Comparison of ENCODE assay signal across 11 mouse cellular contexts in the genomic region with DNA sequence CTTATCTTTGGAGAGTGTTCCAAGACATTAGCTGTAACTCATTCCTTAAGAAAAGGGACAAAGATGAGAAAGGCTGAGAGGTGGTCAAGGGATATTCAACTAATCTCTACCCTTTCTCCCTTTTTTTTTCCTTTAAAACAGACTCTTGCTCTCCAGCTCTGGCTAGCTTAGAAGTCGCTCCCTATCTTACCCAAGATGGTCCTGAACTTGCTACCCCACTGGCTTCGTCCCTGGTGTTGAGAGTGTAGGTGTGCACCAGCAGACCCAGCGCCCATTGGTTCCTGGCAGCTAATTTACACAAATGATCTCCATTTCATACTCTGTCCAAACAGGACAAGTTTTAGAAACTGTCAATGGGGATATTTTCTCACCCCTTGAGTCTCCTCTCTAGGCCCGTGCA. TPM values are rescaled to one million over a fixed set of nuclear protein-coding genes. Genes with fewer than 3 reads are reported as not detected.
DNase-seq lines count a peak whose midpoint lies in the region; ATAC-seq lines count a peak whose summit lies in the region.
"Had no signal": no experiment of that assay in that cellular context is flagged by ENCODE, and none has a peak within 500 bp of the region (broad histone marks: within the 10 kb centered on the region; RNA-seq: fewer than 3 reads in every experiment).

No protein-coding gene starts in this region.

- no peak overlapping the region for H3K4me2 ChIP-seq in forebrain, embryonic 15.5 days (replicated peaks)
- peak overlapping the region; percentile 81; the same call in 1 of the 2 replicates for H3K4me2 ChIP-seq in hindbrain, embryonic 12.5 days (replicated peaks)
- no peak overlapping the region; the same call in 1 of the 2 replicates for H3K4me2 ChIP-seq in hindbrain, embryonic 16.5 days (ENCODE audit: low read length)
- H3K4me2 ChIP-seq in limb, embryonic 11.5 days (ENCODE audit: low read depth, severe bottlenecking), result 0 out of 2 replicates have a peak overlapping the region, but pooled peaks have one; percentile 88
- H3K4me2 ChIP-seq in neural tube, embryonic 15.5 days, result peak overlapping the region; percentile 75

- H3K9me3 ChIP-seq in forebrain, embryonic 10.5 days, result no peaks in the 10 kb centered on the region; the same call in 1 of the 2 replicates
- H3K9me3 ChIP-seq in forebrain, embryonic 15.5 days, result no peaks in the 10 kb centered on the region
- H3K9me3 ChIP-seq in hindbrain, embryonic 12.5 days (replicated peaks), result no peaks in the 10 kb centered on the region
- H3K9me3 ChIP-seq in hindbrain, embryonic 16.5 days (ENCODE audit: control insufficient read depth, low read length), result no peaks in the 10 kb centered on the region
- no peaks in the 10 kb centered on the region for H3K9me3 ChIP-seq in limb, embryonic 11.5 days (ENCODE audit: control insufficient read depth, low read length)
- no peaks in the 10 kb centered on the region for H3K9me3 ChIP-seq in neural tube, embryonic 15.5 days (replicated peaks)
- H3K9me3 ChIP-seq: liver, embryonic 13.5 days had no signal

- 5% methylated on average over 4 of the region's 4 CpGs for WGBS in forebrain, embryonic 10.5 days
- WGBS in forebrain, embryonic 15.5 days, result 4% methylated on average over 4 of the region's 4 CpGs
- 19% methylated on average over 4 of the region's 4 CpGs for WGBS in hindbrain, embryonic 12.5 days
- 21% methylated on average over 4 of the region's 4 CpGs for WGBS in hindbrain, embryonic 16.5 days
- WGBS in limb, embryonic 11.5 days, result 15% methylated on average over 4 of the region's 4 CpGs
- WGBS in neural tube, embryonic 15.5 days, result 22% methylated on average over 4 of the region's 4 CpGs

- no peaks in the 10 kb centered on the region for H3K36me3 ChIP-seq in forebrain, embryonic 10.5 days (replicated peaks)
- H3K36me3 ChIP-seq in forebrain, embryonic 15.5 days, result no peaks in the 10 kb centered on the region
- H3K36me3 ChIP-seq in hindbrain, embryonic 12.5 days, result no peaks in the 10 kb centered on the region
- H3K36me3 ChIP-seq in hindbrain, embryonic 16.5 days (ENCODE audit: control insufficient read depth, insufficient read depth, low read length), result no peaks in the 10 kb centered on the region
- no peaks in the 10 kb centered on the region for H3K36me3 ChIP-seq in limb, embryonic 11.5 days (ENCODE audit: control insufficient read depth, insufficient read depth, low read length)
- no peaks in the 10 kb centered on the region for H3K36me3 ChIP-seq in neural tube, embryonic 15.5 days
- H3K36me3 ChIP-seq: liver, embryonic 13.5 days had no signal

- peaks cover 100% of the 10 kb centered on the region for H3K27me3 ChIP-seq in forebrain, embryonic 10.5 days (ENCODE audit: poor library complexity, severe bottlenecking)
- H3K27me3 ChIP-seq in forebrain, embryonic 15.5 days, result peaks cover 96% of the 10 kb centered on the region
- H3K27me3 ChIP-seq in hindbrain, embryonic 12.5 days, result peaks cover 94% of the 10 kb centered on the region
- H3K27me3 ChIP-seq in hindbrain, embryonic 16.5 days (replicated peaks; ENCODE audit: control insufficient read depth, insufficient read depth, low read length), result peaks cover 60% of the 10 kb centered on the region
- peaks cover 25% of the 10 kb centered on the region for H3K27me3 ChIP-seq in limb, embryonic 11.5 days (ENCODE audit: control insufficient read depth, insufficient read depth, low read length)
- H3K27me3 ChIP-seq in neural tube, embryonic 15.5 days (replicated peaks), result peaks cover 91% of the 10 kb centered on the region

- no peak for ATAC-seq in forebrain, embryonic 15.5 days (replicated peaks)
- no peak for ATAC-seq in hindbrain, embryonic 12.5 days (ENCODE audit: low FRiP score)
- ATAC-seq in hindbrain, embryonic 16.5 days, result no peak
- ATAC-seq in limb, embryonic 11.5 days (ENCODE audit: insufficient number of reproducible peaks, low FRiP score, low TSS enrichment, low read depth), result no peak
- no peak for ATAC-seq in neural tube, embryonic 15.5 days (ENCODE audit: low FRiP score)
- ATAC-seq in activated CD4-positive, CD25-positive, alpha-beta regulatory T cell, adult 4 months, result no peak

- H3K9ac ChIP-seq in forebrain, embryonic 15.5 days (replicated peaks), result no peak overlapping the region
- H3K9ac ChIP-seq in hindbrain, embryonic 12.5 days, result no peak overlapping the region
- no peak overlapping the region for H3K9ac ChIP-seq in hindbrain, embryonic 16.5 days (ENCODE audit: low read depth, low read length)
- H3K9ac ChIP-seq in limb, embryonic 11.5 days (ENCODE audit: low read length), result no peak overlapping the region
- no peak overlapping the region for H3K9ac ChIP-seq in neural tube, embryonic 15.5 days (replicated peaks)
- H3K9ac ChIP-seq: liver, embryonic 13.5 days had no signal

- peak overlapping the region; percentile 57; the same call in 1 of the 2 replicates for H3K4me3 ChIP-seq in forebrain, embryonic 10.5 days
- H3K4me3 ChIP-seq in forebrain, embryonic 15.5 days, result no peak overlapping the region
- H3K4me3 ChIP-seq in hindbrain, embryonic 12.5 days, result no peak overlapping the region
- no peak overlapping the region for H3K4me3 ChIP-seq in hindbrain, embryonic 16.5 days (ENCODE audit: low read length)
- H3K4me3 ChIP-seq in limb, embryonic 11.5 days (ENCODE audit: low read depth, low read length), result no peak overlapping the region
- no peak overlapping the region for H3K4me3 ChIP-seq in neural tube, embryonic 15.5 days (replicated peaks)

- no peak for DNase-seq in forebrain, embryonic 10.5 days (ENCODE audit: extremely low spot score, low spot score)
- no peak for DNase-seq in limb, embryonic 11.5 days (ENCODE audit: low spot score)
- DNase-seq in layer of hippocampus, postnatal 14 days (ENCODE audit: low spot score in 2 of 2), result no peak

- H3K27ac ChIP-seq in forebrain, embryonic 10.5 days, result no peak overlapping the region
- no peak overlapping the region for H3K27ac ChIP-seq in forebrain, embryonic 15.5 days (replicated peaks)
- no peak overlapping the region for H3K27ac ChIP-seq in hindbrain, embryonic 12.5 days
- H3K27ac ChIP-seq in hindbrain, embryonic 16.5 days (ENCODE audit: low read depth, low read length), result no peak overlapping the region
- H3K27ac ChIP-seq in limb, embryonic 11.5 days (replicated peaks; ENCODE audit: low read depth, low read length), result no peak overlapping the region
- no peak overlapping the region for H3K27ac ChIP-seq in neural tube, embryonic 15.5 days (replicated peaks)
- H3K27ac ChIP-seq: left cerebral cortex, adult 2 months; liver, embryonic 13.5 days had no signal

- peaks cover 76% of the 10 kb centered on the region for H3K4me1 ChIP-seq in forebrain, embryonic 10.5 days
- H3K4me1 ChIP-seq in forebrain, embryonic 15.5 days, result peaks cover 24% of the 10 kb centered on the region
- peaks cover 32% of the 10 kb centered on the region; the same call in 1 of the 2 replicates for H3K4me1 ChIP-seq in hindbrain, embryonic 12.5 days
- H3K4me1 ChIP-seq in hindbrain, embryonic 16.5 days (ENCODE audit: control insufficient read depth, insufficient read depth, low read depth, low read length), result peaks cover 18% of the 10 kb centered on the region
- peaks cover 7% of the 10 kb centered on the region; the same call in 1 of the 2 replicates for H3K4me1 ChIP-seq in limb, embryonic 11.5 days (ENCODE audit: control insufficient read depth, insufficient read depth, low read length)
- H3K4me1 ChIP-seq in neural tube, embryonic 15.5 days, result peaks cover 30% of the 10 kb centered on the region
- H3K4me1 ChIP-seq: liver, embryonic 13.5 days had no signal

RNA-seq across cellular contexts. Expression of gene Msx2, which starts 0.4 kb away (rescaled TPM):
- polyA plus RNA-seq in forebrain, embryonic 10.5 days (2016; fragmentation: Nextera tagmentation; extraction: Ambion mirVana), result 17.3 and 19.7 TPM in 2 replicates
- polyA plus RNA-seq in forebrain, embryonic 15.5 days (2015; fragmentation: Nextera tagmentation; extraction: Ambion mirVana), result 0.41 and 0.70 TPM in 2 replicates
- 60.3 and 65.2 TPM in 2 replicates for polyA plus RNA-seq in hindbrain, embryonic 12.5 days (2016; fragmentation: Nextera tagmentation; extraction: Ambion mirVana)
- 2.4 and 2.8 TPM in 2 replicates for polyA plus RNA-seq in hindbrain, embryonic 16.5 days (2015; fragmentation: Nextera tagmentation; extraction: Ambion mirVana)
- 35.6 and 40.3 TPM in 2 replicates for polyA plus RNA-seq in limb, embryonic 11.5 days (2014; fragmentation: Nextera tagmentation; extraction: Ambion mirVana)
- polyA plus RNA-seq in neural tube, embryonic 15.5 days (2015; fragmentation: Nextera tagmentation; extraction: Ambion mirVana), result 0.82 and 0.88 TPM in 2 replicates
- not detected for polyA plus RNA-seq in activated CD4-positive, CD25-positive, alpha-beta regulatory T cell, adult 4 months (2017; shearing (Covaris generic))
- 1 to 10 TPM in 1 of 2 experiments, under 1 TPM in 1; 0.94 to 1.0 TPM for total RNA-seq in layer of hippocampus, postnatal 14 days (2021)
- polyA plus RNA-seq: large intestine, adult 2 months had no signal

Comparison
In these comparisons a context has a peak if more than half of its experiments do, and no peak if none do; other contexts are left out.
1. H3K4me2 ChIP-seq: peak in hindbrain, embryonic 12.5 days (single experiment), limb, embryonic 11.5 days (single experiment) and neural tube, embryonic 15.5 days (single experiment); none in forebrain, embryonic 15.5 days (single experiment) and hindbrain, embryonic 16.5 days (single experiment).